Mouse (Mus musculus) left cerebral cortex, postnatal 14 days (tissue): ENCODE measurements at regions not wholly inside any gene's neighbourhood (a gene's known extent, or its start where the extent isn't known, plus 50 kb on each side); places are given as distances from the start of the nearest gene placed in this dataset.
A peak's percentile ranks its signal among the peaks of the same experiment; 100 is the strongest.

ENCODE experiments used
- DNase-seq, 2 experiments: peaks; one replicate each; pipeline ENCODE4 v3.0.0; 2021 to 2022; ENCODE audit warnings: low spot score in 2 of 2, mixed read lengths in 1 of 2
- intact Hi-C: fragments of 180-260 bp; cut with DNase I; formaldehyde crosslinking; loops from one replicate; pipeline ENCODE4 v1.15.1; 2025

GRCm38 (mm10) chr2:48446617-48447016, 367.3 kb upstream of the Acvr2a start:
- intact Hi-C loops = no loop called here
- DNase-seq = peak in 1 of 2 experiments; percentile 12

GRCm38 (mm10) chr2:48449165-48449842, 364.6 kb upstream of the Acvr2a start:
- no peak for DNase-seq
- intact Hi-C loops = no loop called here

- intact Hi-C loops = no loop called here
- peak; percentile 26 to 66 for DNase-seq
Measured at GRCm38 (mm10) chr2:48456072-48457040, 357.6 kb upstream of the Acvr2a start.

- intact Hi-C loops = no loop called here
- DNase-seq = no peak
Measured at GRCm38 (mm10) chr2:48457117-48457516, 356.8 kb upstream of the Acvr2a start.

- no peak for DNase-seq
- intact Hi-C loops = no loop called here
Measured at GRCm38 (mm10) chr2:48465483-48465882, 348.4 kb upstream of the Acvr2a start.

- DNase-seq = no peak
- intact Hi-C loops = no loop called here
Measured at GRCm38 (mm10) chr2:48468895-48469294, 345.0 kb upstream of the Acvr2a start.

GRCm38 (mm10) chr2:48469357-48469756, 344.6 kb upstream of the Acvr2a start:
- intact Hi-C loops = no loop called here
- DNase-seq = no peak

- no peak for DNase-seq
- intact Hi-C loops = no loop called here
Measured at GRCm38 (mm10) chr2:48473102-48473501, 340.8 kb upstream of the Acvr2a start.

- DNase-seq = no peak
- intact Hi-C loops = no loop called here
Measured at GRCm38 (mm10) chr2:48474642-48475041, 339.3 kb upstream of the Acvr2a start.

GRCm38 (mm10) chr2:48476777-48477176, 337.1 kb upstream of the Acvr2a start:
- intact Hi-C loops = no loop called here
- no peak for DNase-seq

- DNase-seq = no peak
- intact Hi-C loops = no loop called here
Measured at GRCm38 (mm10) chr2:48477336-48477735, 336.6 kb upstream of the Acvr2a start.

- no peak for DNase-seq
- intact Hi-C loops = no loop called here
Measured at GRCm38 (mm10) chr2:48479601-48480000, 334.3 kb upstream of the Acvr2a start.

- DNase-seq = no peak
- intact Hi-C loops = no loop called here
Measured at GRCm38 (mm10) chr2:48480428-48481191, 333.3 kb upstream of the Acvr2a start.

- no peak for DNase-seq
- intact Hi-C loops = no loop called here
Measured at GRCm38 (mm10) chr2:48481209-48481742, 332.6 kb upstream of the Acvr2a start.

GRCm38 (mm10) chr2:48493574-48493973, 320.3 kb upstream of the Acvr2a start:
- DNase-seq = no peak
- intact Hi-C loops = no loop called here

GRCm38 (mm10) chr2:48494065-48494464, 319.8 kb upstream of the Acvr2a start:
- no peak for DNase-seq
- intact Hi-C loops = no loop called here

- no peak for DNase-seq
- intact Hi-C loops = no loop called here
Measured at GRCm38 (mm10) chr2:48494632-48495031, 319.3 kb upstream of the Acvr2a start.

- intact Hi-C loops = no loop called here
- DNase-seq = no peak
Measured at GRCm38 (mm10) chr2:48498047-48498723, 315.7 kb upstream of the Acvr2a start.

- intact Hi-C loops = no loop called here
- no peak for DNase-seq
Measured at GRCm38 (mm10) chr2:48499396-48499795, 314.5 kb upstream of the Acvr2a start.
